Mouse (Mus musculus): ENCODE results near the gene Cers1.
A peak's percentile ranks its signal among the peaks of the same experiment; 100 is the strongest.

Gene Cers1

DNA sequence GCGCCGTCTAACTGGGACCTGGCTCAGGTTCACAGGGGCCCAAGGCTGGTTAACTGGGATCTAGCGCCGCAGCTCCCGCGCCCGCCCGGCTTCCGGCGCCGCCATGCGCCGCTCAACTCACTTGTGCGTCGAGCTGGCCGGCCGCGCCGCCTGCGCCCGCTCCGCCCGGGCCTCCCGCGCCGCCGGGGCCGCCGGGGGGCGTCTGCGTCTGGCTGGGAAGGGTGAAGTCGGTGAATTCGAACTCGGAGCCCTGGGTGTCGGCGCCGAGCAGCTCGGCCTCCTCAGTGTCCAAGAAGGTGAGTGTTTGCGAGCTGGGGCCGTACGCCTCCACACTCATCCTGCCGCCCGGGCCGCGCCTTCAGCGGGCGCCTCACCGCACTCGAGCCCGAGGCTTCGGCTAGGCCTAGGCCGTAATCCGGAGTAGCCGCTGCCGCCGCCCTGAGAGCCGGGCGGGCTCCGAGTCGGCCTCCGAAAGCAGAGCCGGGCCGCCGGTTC lies 37.1 kb downstream of the Cers1 start:
- DNase-seq = peak; percentile 79

DNA sequence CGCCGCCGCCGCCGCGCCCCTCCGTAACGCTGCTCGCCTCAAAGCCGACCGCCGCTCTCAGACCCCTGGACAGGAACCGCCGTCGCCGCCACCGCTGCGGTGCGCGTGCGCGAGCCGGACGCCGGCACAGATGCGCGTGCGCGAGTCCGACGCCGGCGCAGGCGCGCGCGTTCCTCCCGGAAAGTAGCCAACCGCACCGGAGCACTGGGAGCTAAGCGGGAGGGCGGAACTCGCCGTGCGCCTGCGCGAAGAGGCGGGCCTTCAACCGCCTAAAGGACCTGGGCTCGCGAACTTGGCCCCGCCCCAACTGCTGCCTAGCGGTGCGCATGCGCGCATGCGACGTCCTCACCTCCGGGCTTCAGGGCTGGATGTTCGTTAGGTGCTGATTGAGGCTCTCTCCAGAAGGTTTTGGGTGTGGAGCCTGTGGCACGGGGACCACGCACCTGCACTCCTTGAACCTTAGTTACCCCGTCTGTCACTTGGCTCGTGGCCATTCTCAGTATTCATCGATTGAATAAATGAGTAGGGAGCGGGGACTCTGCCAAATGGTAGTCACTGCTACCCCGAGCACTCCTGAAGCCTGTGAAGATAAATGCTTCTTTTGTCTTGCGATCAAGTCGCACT lies 37.7 kb downstream of the Cers1 start, which contains the start of gene Upf1:
Gene Upf1, minus strand, starts transcription at position 85 of the 624 bp plus-strand sequence.
- peak; percentile 100 for DNase-seq

DNA sequence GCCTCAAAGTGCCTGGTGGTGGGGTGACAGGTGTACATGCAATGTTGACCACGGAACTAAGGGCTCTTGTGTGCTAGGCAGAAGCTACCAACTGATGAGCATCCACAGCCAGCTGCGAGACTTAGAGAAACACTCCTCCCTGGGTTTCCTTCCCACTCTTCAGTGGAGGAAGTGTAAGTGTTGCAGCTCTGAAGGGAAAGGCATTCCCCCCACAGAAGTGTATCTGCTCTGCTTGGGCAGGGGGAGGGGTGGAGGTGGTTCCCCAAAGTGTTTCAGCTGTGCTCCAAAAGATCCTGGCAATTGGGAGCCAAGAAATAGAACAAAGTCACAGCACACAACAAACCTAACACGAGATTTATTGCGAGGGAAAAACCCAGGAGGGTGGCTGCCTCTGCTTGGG lies 38.4 kb downstream of the Cers1 start:
- no peak for DNase-seq

DNA sequence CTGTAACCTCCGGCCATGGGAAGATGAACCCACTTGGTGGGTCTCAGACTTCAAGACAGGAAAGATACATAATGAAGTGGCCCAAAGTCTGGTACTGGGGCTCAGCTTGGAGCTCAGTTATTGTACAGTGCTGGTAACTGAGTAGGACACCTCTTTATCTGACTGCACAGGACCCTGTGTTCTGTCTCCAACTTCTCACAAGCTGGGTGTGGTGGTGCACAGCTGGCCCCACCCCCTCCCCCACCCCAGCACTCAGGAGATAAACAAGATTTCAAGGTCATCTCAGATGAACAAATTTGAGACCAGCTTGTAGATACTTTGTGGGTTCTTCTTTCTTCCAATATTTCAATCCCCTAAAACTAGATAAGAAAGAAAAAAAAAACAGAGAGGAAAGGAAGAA lies 40.5 kb downstream of the Cers1 start:
- no peak for DNase-seq

DNA sequence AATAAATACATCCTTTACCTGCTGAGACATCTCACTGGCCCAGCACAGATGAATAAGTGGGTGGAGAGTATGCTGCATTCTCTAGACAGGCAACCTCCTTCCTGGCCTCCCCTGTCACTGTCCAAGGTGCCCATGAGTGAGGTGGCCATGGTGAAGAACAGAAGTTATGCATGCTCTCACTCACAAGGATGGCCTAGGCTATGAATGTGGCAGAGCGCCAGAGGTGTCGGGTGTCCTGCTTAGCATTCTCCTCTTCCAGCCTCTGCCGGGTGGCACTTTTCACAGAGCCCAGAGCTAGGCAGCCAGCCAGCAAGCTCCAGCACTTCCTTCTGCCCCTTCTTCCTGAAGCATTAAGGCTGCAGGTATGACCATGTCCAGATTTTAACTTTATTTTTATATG lies 43.8 kb downstream of the Cers1 start:
- no peak for DNase-seq

DNA sequence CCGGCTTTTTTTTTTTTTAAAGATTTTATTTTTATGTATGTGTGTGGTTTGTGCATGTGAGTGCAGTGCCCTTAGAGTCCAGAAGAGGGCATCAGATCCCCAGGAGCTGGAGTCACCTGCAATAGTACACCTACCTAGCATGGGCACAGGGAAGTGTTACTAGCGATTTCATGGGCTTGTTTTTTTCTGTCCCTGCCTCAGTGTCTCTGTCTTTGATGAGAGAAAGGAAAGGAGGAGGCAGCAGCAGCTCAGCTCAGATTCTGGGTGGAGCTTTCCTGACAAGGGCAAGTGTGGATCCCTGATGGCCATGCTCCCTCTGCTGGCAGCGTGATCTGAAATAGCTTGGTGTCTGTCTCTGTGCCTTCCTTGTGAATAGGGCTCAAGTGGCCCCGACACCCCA lies 45.2 kb downstream of the Cers1 start:
- DNase-seq = peak; percentile 67

DNA sequence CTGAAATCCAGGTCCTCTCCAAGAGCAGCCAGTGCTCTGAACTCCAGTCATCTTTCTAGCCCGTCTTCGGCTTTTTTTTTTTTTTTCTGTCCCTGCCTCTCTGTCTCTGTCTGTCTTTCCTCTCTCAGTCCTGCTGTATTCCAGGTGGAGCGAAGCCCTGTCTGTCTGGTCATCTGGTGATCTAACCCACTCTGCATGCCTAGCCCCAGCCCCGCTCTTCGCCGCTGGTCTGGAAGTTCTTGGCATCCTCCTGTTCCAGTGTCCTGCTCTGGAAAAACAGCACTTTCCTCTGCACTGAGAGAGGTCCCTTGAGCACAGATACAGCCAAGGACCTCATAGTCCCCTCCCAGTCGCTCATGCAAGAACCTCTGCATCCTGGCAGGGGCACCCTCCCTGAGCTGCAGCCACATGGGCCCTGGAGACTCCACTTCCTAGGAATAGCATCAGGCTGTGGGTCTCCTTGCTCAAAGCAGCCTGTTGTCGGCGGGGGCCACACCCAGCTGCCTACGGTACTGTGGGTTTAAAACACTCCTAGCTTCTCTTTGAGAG lies 46.0 kb downstream of the Cers1 start:
- DNase-seq = no peak

DNA sequence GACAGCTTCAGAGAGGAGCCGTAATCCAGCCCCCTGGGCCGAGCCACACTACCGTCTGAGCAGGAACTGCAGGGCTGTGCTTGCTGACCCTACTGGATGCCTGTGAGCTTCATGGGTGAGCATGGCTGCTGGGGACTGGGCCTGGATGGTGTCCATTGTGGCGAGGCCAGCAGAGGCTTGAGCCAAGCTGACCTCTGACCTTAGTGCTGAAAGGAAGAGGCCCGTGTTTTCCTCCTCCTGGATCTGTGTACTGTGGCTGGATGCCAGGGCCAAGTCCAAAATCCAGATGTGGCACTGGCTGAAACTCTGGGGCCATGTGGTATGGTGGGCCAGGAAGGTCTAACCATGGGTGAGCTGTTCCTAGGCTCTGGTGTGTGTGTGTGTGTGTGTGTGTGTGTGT lies 48.5 kb downstream of the Cers1 start:
- DNase-seq = no peak

DNA sequence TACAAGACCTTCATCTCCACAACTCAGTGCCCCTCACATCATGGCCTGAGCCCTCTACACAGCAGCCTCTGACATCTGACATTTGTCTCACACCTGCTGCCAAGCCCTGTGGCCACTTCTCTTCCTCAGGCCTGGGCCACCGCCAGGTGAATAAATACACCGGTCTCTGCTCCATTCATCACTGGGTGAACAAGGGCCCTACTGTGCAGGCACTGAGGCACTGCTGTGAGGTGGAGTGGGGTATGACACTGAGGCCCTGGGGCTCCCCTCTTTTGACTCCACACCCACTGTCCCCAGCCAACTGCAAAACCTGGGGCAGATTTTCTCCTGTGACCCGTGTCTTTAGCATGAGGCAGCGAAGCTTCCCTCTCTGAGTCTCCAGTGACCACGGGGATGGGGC lies 51.0 kb downstream of the Cers1 start:
- no peak for DNase-seq

DNA sequence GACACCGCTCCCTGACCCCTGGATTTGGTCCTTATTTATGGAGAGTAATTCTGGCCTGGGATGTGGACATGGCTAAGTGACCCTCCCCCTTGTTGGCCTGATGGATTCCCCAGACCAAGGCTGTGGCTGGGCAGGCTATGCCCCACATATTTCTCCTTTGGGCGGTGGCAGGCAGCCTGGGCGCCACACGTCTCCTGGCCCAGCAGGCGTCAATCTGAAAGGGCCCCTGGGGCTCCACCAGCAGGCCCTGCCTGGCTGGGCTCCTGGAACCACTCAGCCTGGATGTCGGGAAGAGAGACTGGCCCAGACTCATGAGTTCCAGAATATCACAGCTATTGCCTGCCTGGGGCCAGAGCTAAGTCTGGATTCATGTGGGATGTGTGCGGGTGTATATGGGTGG lies 54.9 kb downstream of the Cers1 start:
- no peak for DNase-seq

DNA sequence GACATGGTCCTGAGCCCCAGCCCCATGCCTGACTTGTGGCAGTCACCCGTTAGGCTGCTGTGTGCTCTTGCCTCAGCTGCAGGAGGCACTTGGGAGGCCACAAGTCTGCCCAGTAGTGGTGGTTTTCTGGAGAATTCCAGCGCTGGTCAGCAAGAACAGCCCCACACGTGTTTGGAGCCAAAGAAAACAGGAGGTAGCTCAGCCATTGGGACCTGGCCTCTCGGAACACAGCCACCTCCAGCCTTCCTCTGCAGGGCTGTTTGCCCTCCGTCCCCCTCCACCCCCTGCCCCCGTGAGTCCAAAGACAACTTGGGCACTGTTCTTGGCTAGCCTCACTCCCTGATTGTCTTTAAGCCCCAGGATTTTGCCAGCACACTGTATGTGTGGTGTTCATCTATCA lies 56.4 kb downstream of the Cers1 start:
- no peak for DNase-seq

DNA sequence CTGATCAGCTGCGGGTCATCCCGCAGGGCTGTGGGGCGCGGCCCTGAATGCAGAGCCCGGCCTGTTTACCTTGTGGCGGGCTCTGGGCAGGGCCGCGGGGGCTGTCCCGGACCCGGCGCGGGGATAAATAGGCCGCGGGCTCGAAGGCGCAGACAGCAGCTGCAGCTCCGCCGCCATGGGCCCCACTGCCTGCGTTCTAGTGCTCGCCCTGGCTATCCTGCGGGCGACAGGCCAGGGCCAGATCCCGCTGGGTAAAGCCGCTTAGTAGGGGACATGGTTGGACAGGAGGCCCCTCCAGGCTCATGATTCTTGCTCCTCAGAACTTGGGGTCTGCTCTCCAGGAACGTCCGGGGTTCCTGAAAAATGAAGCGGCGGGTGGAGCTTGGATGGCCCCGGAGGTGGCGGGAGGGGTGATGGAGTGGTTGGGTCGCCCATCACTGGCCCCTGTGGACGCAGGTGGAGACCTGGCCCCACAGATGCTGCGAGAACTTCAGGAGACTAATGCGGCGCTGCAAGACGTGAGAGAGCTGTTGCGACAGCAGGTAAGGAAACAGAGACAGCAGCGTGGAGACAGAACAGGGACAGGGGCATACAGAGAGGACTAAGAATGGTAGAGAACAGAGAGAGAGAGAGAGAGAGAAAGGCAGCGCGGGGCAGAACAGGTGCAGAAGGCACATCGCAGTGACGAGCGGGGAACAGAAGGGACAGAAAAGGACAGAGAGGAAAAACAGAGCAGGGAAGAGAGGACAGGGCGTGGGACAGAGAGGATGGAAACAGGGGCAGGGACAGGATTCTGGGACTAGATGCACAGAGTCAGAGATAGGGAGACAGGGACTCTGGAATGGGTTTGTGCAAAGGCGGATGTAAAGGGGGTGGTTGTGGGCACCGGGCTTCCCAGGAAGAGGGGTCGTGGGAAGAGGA lies 58.1 kb downstream of the Cers1 start, which contains the start of gene Comp:
Gene Comp, plus strand, starts transcription at position 162 of the 921 bp plus-strand sequence.
- DNase-seq = peak; percentile 39

DNA sequence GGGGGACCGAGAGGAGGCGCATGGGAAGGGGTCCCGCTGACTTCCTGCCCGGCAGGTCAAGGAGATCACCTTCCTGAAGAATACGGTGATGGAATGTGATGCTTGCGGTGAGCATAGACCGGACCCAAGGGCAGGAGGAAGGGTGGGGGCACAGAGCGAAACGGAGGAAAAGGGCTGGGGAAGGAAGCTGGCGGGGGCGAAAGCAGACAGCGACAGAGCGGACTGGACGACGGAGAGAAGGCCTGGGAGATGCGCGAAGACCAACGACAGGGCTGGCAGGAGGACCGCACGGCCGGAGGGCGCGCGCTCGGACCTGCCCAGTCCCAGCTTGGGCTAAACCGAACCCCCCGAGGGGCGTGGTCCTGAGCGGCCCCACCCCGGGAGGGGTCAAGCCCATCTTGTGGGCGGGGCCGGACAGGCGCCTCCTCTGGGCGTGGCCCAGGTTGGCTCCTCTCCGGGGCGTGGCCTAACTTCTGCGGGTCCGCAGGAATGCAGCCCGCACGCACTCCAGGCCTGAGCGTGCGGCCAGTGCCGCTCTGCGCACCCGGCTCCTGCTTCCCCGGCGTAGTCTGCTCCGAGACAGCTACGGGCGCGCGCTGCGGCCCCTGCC lies 58.8 kb downstream of the Cers1 start:
- DNase-seq = peak; percentile 73

DNA sequence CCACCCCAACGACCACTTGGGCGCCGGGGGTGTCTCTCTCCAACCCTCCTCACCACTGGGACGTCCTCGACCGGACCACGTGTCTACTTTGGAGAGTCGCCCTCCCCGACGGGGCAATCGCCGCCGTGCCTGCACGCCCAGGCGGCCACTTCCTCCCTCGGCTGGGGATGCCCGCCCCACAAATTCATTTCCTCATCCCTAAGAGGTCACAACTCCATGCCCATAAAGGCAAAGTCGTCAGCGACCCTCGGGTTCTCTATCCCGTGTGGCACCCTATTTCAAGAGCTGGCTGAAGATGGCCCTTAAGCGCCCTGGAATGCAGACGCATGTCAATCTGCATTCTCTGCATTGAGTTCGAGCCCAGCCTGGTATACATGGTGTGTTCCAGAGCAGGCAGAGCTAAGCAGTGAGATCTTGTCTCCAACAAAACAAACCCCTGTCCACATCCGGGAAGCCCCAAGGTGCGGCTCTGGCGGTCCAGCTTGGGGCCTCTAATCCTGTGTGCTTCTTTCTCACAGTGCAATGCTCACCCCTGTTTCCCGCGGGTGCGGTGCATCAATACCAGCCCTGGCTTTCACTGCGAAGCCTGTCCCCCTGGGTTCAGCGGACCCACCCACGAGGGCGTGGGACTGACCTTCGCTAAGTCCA lies 59.8 kb downstream of the Cers1 start:
- DNase-seq = no peak

DNA sequence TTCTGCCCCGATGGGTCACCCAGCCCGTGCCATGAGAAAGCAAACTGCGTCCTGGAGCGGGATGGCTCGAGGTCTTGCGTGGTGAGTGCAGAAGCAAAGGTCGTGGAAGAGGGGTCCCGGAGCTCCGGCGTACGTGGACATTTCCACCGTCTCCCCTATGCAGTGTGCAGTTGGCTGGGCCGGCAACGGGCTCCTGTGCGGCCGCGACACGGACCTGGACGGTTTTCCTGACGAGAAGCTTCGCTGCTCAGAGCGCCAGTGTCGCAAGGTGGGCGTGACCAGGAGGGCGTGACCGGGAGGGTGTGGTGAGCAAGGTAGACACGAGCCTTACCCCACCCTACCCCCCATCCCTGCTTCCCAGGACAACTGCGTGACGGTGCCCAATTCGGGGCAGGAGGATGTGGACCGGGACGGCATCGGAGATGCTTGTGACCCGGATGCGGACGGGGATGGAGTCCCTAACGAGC lies 60.7 kb downstream of the Cers1 start:
- DNase-seq = peak; percentile 40

DNA sequence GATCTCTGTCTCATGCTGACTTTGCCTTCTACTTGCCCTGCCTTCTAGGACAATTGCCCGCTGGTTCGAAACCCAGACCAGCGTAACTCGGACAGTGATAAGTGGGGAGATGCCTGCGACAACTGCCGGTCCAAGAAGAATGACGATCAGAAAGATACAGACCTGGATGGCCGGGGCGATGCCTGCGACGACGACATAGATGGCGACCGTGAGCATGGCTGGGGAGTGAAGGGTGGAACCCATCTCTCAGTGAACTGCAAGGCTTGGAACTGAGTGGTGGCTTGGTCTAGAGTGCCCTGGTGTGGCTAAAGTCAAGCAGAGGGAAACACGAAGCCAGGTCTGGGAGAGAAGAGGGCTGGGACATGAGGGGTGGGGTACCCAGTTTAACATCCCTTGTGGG lies 61.5 kb downstream of the Cers1 start:
- no peak for DNase-seq

DNA sequence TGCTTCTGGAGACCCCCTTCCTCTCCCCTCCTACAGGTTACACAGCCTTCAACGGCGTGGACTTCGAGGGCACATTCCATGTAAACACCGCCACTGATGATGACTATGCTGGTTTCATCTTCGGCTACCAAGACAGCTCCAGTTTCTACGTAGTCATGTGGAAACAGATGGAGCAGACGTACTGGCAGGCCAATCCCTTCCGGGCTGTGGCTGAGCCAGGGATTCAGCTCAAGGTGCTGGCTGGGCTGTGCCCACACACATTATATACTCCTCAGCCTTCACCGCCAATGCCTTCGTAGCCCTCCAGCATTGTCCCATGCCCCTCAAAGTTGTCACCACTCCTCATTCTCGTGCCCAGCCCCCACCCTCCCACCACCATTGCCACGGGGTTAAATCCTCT lies 64.5 kb downstream of the Cers1 start:
- DNase-seq = no peak

Data from thymus, postnatal 4 days (tissue).